Mouse (Mus musculus): ENCODE data around the gene Spata31d1a.
"Not testable (repeated sequence)": the region's sequence is repeated elsewhere in the genome, so short reads cannot be mapped to it uniquely, and the experiment has no call there.

Spata31d1a gene

DNA sequence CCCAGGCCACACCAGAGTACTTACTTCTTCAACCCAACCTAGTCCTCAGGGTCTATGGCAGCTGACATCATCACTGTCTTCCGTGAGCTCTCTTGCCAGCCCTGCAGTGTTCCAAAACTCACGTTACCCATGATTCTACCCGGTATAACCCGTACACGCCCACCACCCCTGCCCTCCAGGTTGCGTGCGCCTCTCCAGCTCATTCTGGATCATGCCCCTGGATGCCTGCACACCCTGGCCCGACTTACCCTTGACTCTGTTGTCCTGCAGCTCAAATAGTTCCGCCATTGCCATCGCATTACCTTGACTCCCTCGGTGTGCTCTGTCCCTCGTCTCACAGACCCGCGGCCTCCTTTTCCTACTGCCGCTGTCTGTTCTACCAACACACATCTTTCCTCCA, at the start of gene Spata31d1a:
Spata31d1a (minus strand) TSS at position 101 of the 400 bp plus-strand sequence.
- DNase-seq: no peak

GRCm38 (mm10) chr13:59756906-59757305, 46.8 kb upstream of the Spata31d1a start:
- peak; percentile 41 for DNase-seq

GRCm38 (mm10) chr13:59750310-59750709, 40.2 kb upstream of the Spata31d1a start:
- no peak for DNase-seq

- DNase-seq: no peak
Measured at GRCm38 (mm10) chr13:59746711-59747110, 36.6 kb upstream of the Spata31d1a start, which contains the start of gene 1700014D04Rik. TSS of gene 1700014D04Rik (minus strand) at chr13:59746752.

- peak; percentile 41 for DNase-seq
Measured at GRCm38 (mm10) chr13:59746164-59746563, 36.0 kb upstream of the Spata31d1a start.

DNA sequence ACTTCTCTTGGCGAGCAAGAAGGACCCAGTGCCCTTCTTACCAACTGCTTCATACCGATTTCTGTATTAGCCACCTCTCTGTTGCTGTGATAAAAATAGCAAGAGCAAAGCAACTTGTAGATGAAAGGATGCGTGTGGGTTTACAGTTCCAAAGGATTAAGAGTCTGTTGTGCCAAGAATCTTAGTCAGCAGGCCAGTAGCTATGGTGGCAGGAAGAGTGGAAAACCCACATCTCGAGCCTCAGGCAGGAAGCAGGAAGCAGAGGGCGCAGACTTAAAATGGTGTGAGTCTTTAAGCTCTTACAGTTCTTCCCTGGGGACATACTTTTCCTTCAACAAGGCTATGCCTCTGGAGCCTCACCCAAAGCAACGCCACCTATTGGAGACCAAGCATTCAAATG, 35.3 kb upstream of the Spata31d1a start:
- DNase-seq: no peak

DNA sequence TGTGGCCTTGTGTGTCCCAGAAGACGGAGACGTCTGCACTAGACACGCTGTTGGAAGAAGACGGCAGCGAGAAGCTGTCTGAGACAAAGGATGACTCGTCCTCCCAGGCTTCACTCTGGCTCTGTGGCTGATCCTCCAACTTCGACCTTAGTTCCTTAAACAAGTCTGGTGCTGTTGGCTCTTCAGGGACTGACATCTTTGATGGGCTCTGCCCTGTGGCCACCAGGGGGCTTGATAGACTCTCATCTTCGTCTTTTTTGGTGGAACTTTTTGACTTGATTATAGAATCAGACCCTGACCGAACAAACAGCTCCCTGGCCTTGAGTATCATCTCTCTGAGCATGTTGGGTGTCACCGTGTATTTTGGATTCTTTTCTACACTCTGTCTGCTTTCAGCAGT, 31.6 kb upstream of the Spata31d1a start:
- DNase-seq: peak; percentile 59

- peak; percentile 27 for DNase-seq
Measured at GRCm38 (mm10) chr13:59741096-59741495, 31.0 kb upstream of the Spata31d1a start.

GRCm38 (mm10) chr13:59739397-59739796, 29.3 kb upstream of the Spata31d1a start:
- no peak for DNase-seq

DNA sequence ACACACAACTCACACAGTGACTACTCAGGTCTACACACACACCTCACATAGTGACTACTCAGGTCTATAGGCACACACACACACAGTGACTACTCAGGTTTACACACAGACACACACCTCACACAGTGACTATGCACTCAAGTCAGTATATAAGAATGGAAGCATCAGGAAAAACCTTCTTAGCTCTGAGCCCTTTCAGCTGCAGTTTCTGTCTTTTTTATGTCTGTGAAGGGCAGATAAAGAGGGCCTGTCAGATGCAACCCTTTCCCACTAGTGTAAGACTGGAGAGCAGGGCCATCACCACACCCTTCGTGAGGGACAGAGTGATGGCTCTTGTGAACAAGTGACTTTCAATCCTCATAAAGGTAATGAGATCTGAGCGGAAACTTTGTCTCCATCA, 28.3 kb upstream of the Spata31d1a start:
- DNase-seq: no peak

DNA sequence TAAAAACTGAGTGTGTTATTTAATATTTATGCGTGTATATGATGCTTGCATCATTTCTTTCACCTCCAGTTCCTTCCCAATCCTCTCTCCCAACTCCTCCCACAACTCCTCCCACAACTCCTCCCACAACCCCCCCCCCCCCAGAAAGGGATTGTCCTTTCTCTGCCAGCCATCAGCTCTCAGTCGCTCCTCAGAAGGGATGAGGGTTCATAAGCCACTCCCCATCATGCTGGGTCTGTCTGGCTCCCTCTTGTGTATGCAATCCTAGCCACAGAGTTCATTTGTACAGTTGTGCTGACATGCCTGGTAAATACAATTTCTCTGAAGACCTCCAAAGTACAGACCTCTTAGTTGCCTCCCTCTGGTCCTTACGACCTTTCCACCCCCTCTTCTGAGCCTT, 25.1 kb upstream of the Spata31d1a start:
- no peak for DNase-seq

DNA sequence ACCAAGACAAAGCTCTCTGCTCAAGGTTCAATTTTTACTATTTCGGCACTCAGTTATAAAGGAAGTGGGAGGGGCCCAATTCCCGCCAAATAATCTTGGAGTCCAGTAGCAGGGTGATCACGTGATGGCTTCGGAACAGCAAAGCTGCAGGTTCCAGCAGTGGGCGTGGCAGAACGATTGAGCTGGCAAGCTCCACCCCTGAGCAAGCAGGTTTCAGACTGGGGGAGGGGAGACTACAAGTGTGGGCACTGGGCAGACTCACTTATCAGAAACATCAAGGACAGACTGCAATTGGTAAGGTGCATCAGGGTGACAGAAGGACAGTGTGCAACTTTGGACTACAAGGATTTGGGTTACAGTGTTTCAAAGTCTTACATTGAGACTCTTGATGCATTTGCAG, 24.2 kb upstream of the Spata31d1a start:
- DNase-seq: not testable (repeated sequence)

DNA sequence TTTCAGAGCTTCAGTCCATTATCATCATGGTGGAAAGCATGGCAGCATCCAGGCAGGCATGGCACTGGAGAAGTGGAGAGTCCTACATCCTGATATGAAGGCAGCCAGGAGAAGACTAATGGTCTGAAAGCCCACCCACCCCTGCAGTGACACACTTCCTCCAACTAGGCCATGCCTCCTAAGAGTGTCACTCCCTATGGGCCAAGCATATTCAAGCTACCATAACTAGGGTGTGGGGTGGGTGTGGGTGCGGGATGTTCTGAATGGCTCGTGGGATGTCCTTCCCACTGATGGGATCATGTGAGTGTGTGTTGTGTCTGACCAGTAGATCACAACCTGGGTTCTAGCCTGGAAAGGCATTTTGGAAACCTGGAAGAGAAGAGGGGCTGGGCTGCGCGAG, 23.8 kb upstream of the Spata31d1a start:
- no peak for DNase-seq

DNA sequence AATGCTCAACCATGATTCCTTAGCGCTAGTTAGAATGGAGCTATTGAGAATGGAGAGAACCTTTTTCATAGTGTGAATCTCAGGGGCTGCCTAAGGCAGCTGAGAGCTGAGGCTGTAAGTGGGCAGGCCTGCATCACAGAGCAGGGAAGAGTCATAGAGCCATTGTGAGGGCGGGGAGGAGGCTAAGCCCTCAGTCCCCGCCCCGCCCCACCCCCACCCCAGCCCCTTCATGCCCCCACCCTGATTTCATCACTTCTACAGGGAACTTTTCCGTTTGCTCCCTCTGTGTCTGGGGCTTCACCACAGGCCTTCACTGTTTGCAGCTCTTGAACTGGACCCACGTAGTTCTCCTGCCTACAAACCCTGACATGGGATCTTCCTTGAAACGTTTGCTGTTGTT, 21.5 kb upstream of the Spata31d1a start, which contains the start of gene Spata31d1d:
Spata31d1d (minus strand) TSS at position 101 of the 400 bp plus-strand sequence.
- DNase-seq: no peak

GRCm38 (mm10) chr13:59728378-59729093, 18.4 kb upstream of the Spata31d1a start:
- peak; percentile 91 for DNase-seq

DNA sequence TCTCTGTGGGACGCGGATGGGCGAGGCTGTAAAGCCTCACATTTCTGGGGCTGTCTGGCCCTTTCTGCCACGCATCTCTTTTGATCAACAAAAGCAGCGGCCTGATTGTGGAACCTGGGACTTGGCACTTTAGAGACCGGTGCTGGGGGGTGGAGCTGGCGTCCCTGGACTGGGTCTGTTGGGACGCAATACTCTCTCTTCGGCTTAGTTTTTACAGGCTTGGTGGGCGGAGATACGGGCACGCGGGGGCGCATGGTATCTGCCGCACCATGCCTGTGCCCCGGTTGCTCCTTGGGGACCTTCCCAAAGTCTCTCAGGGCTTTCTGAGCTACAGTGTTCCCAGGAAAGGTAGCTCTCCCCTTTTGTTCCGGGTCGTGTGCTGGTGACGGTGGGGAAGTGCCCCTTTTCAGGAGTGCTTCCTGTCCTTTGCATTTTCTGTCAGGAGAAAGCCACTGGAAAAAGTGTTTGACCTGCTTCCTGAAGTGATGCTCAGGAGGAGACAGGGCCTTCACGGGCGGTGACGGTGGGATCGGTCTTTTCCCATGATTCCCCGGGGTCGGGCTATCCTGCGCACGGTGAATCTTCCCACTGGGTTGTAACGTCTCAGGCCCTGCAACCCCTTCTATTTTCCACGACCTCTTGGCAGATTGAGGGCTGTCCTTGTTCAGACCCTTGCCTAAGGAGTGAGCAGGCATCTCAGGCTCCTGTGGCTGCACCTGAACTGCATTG, 16.2 kb upstream of the Spata31d1a start:
- no peak for DNase-seq

DNA sequence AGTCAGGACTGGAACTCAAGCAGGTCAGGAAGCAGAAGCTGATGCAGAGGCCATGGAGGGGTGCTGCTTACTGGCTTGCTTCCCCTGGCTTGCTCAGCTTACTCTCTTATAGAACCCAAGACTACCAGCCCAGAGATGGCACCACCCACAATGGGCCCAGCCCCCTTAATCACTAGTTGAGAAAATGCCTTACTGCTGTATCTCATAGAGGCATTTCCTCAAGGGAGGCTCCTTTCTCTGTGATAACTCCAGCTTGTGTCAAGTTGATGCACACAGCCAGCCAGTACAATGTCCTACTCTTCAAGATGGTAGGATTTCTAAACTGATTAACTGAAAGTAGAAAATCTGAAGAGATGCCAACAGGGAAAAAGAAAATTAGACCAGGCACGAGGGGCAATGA, 12.0 kb upstream of the Spata31d1a start:
- DNase-seq: not testable (repeated sequence)

DNA sequence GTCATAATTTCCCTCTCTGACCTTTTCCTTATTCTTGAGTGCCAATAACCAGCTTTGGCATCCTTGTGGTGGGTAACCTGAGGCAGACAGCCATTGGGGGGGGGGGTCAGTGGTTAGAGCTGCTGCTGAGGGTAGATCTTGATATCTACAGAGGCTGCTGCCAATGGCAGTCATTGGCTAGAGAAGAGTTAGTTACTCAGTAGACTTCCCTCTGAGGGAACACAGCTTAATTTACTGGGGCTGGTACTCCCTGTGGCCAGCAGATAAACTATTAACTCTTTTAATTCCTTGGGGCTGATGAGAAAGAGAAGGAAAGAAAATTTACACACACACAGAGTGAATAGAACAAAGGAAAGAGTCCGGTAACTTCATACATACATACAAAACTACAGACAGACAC, 9.3 kb upstream of the Spata31d1a start:
- DNase-seq: no peak

GRCm38 (mm10) chr13:59718857-59719440, 8.8 kb upstream of the Spata31d1a start:
- peak; percentile 27 for DNase-seq

- no peak for DNase-seq
Measured at GRCm38 (mm10) chr13:59713710-59714109, 3.6 kb upstream of the Spata31d1a start.

GRCm38 (mm10) chr13:59711984-59712383, 1.9 kb upstream of the Spata31d1a start, which contains the start of gene Spata31d1b:
TSS of gene Spata31d1b (plus strand) at chr13:59712284.
- DNase-seq: not testable (repeated sequence)

- DNase-seq: peak; percentile 70
Measured at GRCm38 (mm10) chr13:59704562-59704961, 5.6 kb downstream of the Spata31d1a start.

- DNase-seq: no peak
Measured at GRCm38 (mm10) chr13:59703514-59703913, 6.6 kb downstream of the Spata31d1a start.

GRCm38 (mm10) chr13:59700137-59700536, 10.0 kb downstream of the Spata31d1a start:
- not testable (repeated sequence) for DNase-seq

Data from kidney, postnatal 10 days (tissue).